Mouse (Mus musculus) testis, adult 2 months (tissue): ENCODE measurements at regions not wholly inside any gene's neighbourhood (a gene's known extent, or its start where the extent isn't known, plus 50 kb on each side); places are given as distances from the start of the nearest gene placed in this dataset.

Experiments used
- H3K27ac ChIP-seq: fragments of 200-500 bp; 2 replicates; pipeline ENCODE4 v1.5.1; 2012; ENCODE audit warnings: low read depth, low read length; ENCODE audit not compliant: control insufficient read depth, insufficient read depth
- H3K27me3 ChIP-seq: fragments of 200-500 bp; 2 replicates; pipeline ENCODE4 v1.6.1; 2012; ENCODE audit warnings: mild to moderate bottlenecking, low read length, moderate library complexity; ENCODE audit not compliant: control insufficient read depth, insufficient read depth
- H3K36me3 ChIP-seq: fragments of 200-500 bp; 2 replicates; pipeline ENCODE4 v1.6.1; 2012; ENCODE audit warnings: mild to moderate bottlenecking, low read length; ENCODE audit not compliant: control insufficient read depth, insufficient read depth
- H3K4me1 ChIP-seq: fragments of 200-500 bp; 2 replicates; pipeline ENCODE4 v1.6.1; 2012; ENCODE audit warnings: low read length; ENCODE audit not compliant: control insufficient read depth, insufficient read depth
- H3K4me3 ChIP-seq: fragments of 200-500 bp; 2 replicates; pipeline ENCODE4 v1.5.1; 2012; ENCODE audit warnings: low read depth, mild to moderate bottlenecking, low read length, moderate library complexity, mixed read lengths; ENCODE audit not compliant: control insufficient read depth
- CTCF ChIP-seq: fragments of 200-500 bp; IDR thresholded peaks from 2 replicates; pipeline ENCODE4 v1.5.1; 2012; ENCODE audit warnings: low read depth, mild to moderate bottlenecking, inconsistent platforms, low read length, moderate library complexity; ENCODE audit not compliant: control insufficient read depth, insufficient read depth, insufficient replicate concordance
- POLR2A ChIP-seq: fragments of 200-500 bp; IDR thresholded peaks from 2 replicates; pipeline ENCODE4 v1.6.1; 2012; ENCODE audit warnings: low read depth, mild to moderate bottlenecking, inconsistent platforms, low read length, moderate library complexity; ENCODE audit not compliant: control insufficient read depth

- no peaks in the 10 kb centered on the region for H3K27me3 ChIP-seq
- TF ChIP-seq POLR2A (no peak), CTCF (no peak)
- H3K27ac ChIP-seq, result no peak overlapping the region
Observed at GRCm38 (mm10) chr10:111695918-111696760, 190.1 kb downstream of the Phlda1 start.

DNA sequence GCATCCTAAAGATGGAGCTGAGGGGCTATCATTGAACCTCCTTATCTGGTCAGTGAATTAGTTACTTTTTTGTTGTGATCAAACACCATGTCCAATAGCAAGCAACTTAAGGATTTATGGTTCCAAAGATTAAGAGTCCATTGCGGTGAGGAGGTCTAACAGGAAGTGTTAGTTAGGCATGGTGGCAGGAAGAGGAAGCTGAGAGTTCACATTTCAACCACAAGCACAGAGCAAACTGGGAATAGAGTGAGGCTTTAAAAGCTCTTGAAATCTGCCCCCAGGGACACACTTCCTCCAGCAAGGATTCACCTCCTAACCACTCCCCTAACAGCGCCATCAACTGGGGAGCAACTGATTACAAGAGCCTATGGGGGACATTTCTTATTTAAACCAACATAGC is 190.9 kb downstream of the Phlda1 start:
- Histone ChIP-seq H3K36me3 (no peaks in the 10 kb centered on the region), H3K4me3 (no peak overlapping the region), H3K4me1 (no peaks in the 10 kb centered on the region), H3K27ac (no peak overlapping the region), H3K27me3 (no peaks in the 10 kb centered on the region)
- TF ChIP-seq CTCF (no peak), POLR2A (no peak)

More at GRCm38 (mm10) chr10:111695918-111696760, 190.1 kb downstream of the Phlda1 start:
- Histone ChIP-seq H3K36me3 (no peaks in the 10 kb centered on the region), H3K4me1 (no peaks in the 10 kb centered on the region), H3K4me3 (no peak overlapping the region)

DNA sequence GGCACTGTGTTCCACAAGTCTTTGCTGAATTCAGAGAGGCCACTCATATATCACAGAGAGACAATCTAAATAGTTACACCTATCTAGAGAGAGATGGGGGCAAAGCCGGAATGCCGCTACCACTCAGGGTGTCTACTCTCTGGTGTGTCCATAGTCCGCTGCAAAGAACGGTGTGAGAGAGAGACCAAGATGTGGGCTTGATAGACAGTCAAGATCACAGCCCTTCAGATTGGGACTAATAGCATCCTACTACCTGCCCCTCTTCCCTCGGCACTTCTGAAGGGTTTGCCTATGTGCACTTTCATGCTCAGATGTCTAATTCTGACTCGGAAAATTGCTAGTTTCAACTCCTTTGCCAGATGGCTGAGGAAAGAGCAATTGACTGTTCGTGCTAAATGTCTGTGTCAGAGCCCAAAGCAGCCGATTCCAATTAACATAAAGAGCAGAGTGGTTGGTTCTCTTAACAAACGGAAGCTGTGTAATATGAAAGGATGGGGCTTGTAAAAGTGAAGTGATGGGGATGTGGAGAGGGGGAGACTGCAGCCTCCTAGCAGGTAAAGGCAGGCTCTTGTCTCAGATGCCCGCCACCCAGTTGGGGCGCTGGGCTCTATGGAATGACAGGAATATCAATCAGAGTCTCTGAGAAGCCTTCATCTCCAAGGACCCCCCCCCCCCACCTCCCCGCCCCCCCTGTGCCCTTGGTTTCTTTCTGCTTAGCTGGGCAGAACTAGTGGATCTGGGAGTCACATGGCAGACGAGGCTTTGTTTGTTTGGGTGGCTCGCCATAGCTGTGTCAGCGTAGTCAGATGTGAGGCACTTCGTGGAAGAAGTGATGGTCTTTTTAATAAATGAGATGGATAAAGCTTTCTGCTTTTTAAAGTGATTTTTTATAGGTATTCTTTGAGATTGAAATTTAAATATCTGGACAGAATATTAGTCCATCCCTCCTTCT is 193.7 kb downstream of the Phlda1 start:
- no peaks in the 10 kb centered on the region for H3K36me3 ChIP-seq
- no peak overlapping the region for H3K4me3 ChIP-seq
- TF ChIP-seq POLR2A, result no peak
- TF ChIP-seq CTCF, result no peak
- no peaks in the 10 kb centered on the region for H3K27me3 ChIP-seq
- H3K4me1 ChIP-seq, result no peaks in the 10 kb centered on the region
- H3K27ac ChIP-seq, result no peak overlapping the region

DNA sequence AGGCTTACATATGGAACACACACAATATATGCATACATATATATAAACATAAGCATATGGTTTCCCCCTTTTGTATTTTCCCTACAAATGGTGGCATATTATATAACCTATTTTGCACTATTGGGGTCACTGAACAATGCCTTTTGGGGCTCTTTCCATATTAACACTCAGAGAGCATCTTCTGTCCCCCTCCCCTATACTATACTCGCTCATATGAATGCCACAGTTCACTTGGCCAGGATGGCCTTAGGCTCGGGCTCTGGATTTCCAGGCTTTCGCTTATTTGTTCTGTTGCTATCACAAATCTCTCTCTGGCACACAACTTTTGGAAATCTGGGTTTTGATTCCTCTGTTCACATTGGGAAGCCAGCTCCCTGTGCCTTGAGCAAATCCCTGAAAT is 194.5 kb downstream of the Phlda1 start:
- Histone ChIP-seq H3K36me3 (no peaks in the 10 kb centered on the region), H3K4me3 (no peak overlapping the region), H3K27ac (no peak overlapping the region), H3K4me1 (no peaks in the 10 kb centered on the region), H3K27me3 (no peaks in the 10 kb centered on the region)
- TF ChIP-seq CTCF, result no peak

DNA sequence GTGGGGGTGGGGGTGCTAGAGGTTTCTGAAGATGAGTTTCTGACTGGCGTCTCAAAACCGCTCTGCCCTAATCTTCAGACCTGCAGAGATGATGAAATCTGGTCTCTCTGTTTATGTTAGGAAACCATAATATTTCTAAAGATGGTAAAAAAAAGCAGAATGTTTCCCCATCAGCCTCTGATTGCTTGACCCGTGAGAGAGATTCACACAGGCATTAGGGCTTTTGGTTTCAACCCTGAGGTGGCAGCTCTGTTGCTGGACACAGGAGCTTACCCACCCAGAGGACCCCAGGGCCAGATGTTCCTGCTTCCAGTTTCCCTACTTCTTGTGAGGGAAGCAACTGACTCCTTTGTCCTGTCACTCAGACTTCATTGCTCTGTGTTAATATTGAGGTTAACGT is 195.1 kb downstream of the Phlda1 start:
- H3K27me3 ChIP-seq, result no peaks in the 10 kb centered on the region
- TF ChIP-seq CTCF, result no peak
- no peak for TF ChIP-seq POLR2A
- no peak overlapping the region for H3K27ac ChIP-seq
- H3K36me3 ChIP-seq, result no peaks in the 10 kb centered on the region
- H3K4me3 ChIP-seq, result no peak overlapping the region
- no peaks in the 10 kb centered on the region for H3K4me1 ChIP-seq

GRCm38 (mm10) chr10:111702435-111702834 is 196.3 kb downstream of the Phlda1 start:
- Histone ChIP-seq H3K36me3 (no peaks in the 10 kb centered on the region), H3K4me3 (no peak overlapping the region), H3K27me3 (no peaks in the 10 kb centered on the region), H3K4me1 (no peaks in the 10 kb centered on the region), H3K27ac (no peak overlapping the region)
- TF ChIP-seq CTCF (no peak), POLR2A (no peak)

- Histone ChIP-seq H3K36me3 (no peaks in the 10 kb centered on the region), H3K4me1 (no peaks in the 10 kb centered on the region), H3K4me3 (no peak overlapping the region), H3K27me3 (no peaks in the 10 kb centered on the region), H3K27ac (no peak overlapping the region)
- no peak for TF ChIP-seq POLR2A
Observed at GRCm38 (mm10) chr10:111703447-111703846, 197.4 kb downstream of the Phlda1 start.
